Mouse (Mus musculus): ENCODE data around the gene Nfic.

Gene Nfic

DNA sequence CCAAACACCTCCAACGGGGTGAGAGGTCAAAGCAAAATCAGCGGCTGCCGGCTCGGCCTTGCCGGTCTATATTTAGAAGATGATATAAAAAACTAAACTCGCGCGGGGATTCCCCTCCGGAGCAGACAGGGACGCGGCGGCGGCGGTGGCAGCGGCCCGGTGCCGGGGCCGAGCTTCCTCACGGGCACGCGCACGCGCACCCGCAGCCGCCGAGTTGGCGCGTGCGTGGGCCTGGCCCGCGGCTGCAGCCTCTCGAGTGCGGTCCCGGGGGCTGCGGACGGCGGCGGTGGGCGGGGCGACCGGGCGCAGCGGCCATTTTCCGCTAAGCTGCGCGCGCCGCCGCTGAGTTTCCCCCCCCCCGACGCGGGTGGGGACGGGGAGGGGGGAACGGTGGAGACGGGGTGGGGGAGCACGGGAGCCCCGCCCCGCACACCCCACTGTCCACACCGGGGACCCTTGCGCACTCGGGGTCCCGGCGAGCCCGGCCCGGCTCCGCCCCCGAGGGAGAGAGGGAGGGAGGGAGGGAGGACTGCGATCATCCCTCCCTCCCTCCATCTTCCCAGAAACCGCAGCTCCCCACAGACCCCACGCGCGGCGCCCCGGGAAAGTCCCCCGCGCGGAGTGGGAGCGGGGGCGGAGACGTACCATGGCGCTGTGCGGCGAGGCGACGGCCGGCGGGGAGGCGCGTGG is 25.1 kb downstream of the Nfic start:
- peak; percentile 74 to 79 for DNase-seq (ENCODE audit: low spot score in 2 of 2)

- DNase-seq (ENCODE audit: low spot score in 2 of 2): peak; percentile 80
Measured at GRCm38 (mm10) chr10:81429605-81430061, 25.8 kb downstream of the Nfic start.

DNA sequence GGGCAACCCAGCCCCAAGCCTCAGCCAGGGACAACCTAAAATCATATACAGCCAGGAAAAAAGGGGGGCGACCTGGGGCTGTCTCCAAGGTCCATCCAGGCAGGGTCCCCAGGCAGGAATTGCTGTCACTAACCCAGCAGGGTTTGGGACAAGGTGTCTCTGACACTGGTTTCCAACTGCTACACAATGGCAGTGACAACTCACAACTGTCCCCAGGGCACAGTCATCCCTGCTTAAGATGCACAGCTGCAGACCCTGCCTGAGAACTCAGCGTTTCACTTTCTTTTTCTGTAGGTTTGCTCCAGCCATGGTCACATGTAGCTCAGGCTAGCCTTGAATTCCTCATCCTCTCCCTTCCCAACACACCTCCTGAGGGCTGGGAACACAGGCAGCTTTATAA is 26.3 kb downstream of the Nfic start:
- DNase-seq (ENCODE audit: low spot score in 2 of 2): peak in 1 of 2 experiments; percentile 17

DNA sequence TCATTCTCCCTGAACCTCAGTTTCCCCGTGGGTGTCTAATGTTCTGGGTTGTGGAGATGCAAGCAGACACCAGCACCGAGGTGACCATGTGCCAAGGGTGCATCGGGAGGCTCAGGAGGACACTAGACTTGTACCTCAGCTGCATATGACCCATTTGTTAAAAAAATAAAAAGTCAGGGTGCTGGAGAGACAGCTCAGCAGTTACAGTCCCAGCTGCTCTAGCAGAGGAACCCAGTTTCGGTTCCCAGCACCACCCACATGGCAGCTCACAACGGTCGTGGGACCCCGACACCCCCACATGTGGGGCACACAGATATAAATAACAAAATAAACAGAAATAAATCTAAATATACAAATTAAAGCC is 26.9 kb downstream of the Nfic start:
- DNase-seq (ENCODE audit: low spot score in 2 of 2): peak in 1 of 2 experiments; percentile 17

GRCm38 (mm10) chr10:81427804-81428506 is 27.5 kb downstream of the Nfic start:
- peak; percentile 18 to 51 for DNase-seq (ENCODE audit: low spot score in 2 of 2)

DNA sequence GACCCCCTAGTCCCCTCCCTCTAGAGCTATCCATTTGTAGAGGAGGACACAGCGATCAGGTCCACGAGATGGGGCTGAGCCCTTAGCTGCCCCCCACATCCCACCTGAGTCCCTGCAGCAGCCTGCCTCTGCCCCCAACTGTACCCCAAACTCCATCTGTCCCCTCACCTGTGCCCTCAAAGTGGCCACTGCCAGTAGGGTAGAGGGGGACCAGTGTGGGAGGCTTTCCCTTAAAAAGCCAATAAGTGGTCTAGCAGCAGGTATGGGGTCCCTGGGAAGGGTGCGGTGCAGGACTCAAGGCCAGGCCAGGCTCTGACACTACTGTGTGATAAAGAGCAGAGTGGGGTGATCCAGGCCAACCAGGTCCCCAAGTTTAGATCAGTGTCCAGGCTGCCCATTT is 28.1 kb downstream of the Nfic start:
- peak; percentile 16 to 53 for DNase-seq (ENCODE audit: low spot score in 2 of 2)

DNA sequence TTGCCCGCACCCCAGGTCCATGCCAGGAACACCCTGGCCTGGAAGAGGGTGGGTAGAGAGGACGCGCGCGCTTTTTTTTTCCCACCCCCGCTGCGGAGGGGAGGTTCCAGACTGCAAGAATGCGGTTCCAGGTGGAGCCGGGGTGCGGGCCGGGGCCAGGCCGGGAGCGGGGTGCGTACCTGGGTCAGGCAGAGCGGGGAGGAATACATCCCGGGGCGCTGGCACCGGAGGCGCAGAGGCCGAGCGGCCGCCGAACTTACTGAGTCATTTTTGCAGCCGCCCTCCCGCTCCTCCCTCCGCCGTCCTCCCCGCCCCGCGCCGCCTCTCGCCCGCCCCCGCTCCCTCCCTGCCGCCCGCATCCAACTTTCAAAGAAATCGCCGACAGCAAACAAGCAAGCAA is 28.5 kb downstream of the Nfic start:
- peak; percentile 67 to 74 for DNase-seq (ENCODE audit: low spot score in 2 of 2)

GRCm38 (mm10) chr10:81426081-81426671 is 29.3 kb downstream of the Nfic start:
- peak; percentile 21 to 59 for DNase-seq (ENCODE audit: low spot score in 2 of 2)

GRCm38 (mm10) chr10:81425236-81425850 is 30.1 kb downstream of the Nfic start:
- DNase-seq (ENCODE audit: low spot score in 2 of 2): peak; percentile 44 to 58

- DNase-seq (ENCODE audit: low spot score in 2 of 2): peak; percentile 44 to 64
Measured at GRCm38 (mm10) chr10:81424246-81425051, 31.0 kb downstream of the Nfic start.

- no peak for DNase-seq (ENCODE audit: low spot score in 2 of 2)
Measured at GRCm38 (mm10) chr10:81423476-81424245, 31.8 kb downstream of the Nfic start.

- DNase-seq (ENCODE audit: low spot score in 2 of 2): peak; percentile 16 to 54
Measured at GRCm38 (mm10) chr10:81422661-81423217, 32.7 kb downstream of the Nfic start.

- peak; percentile 16 to 60 for DNase-seq (ENCODE audit: low spot score in 2 of 2)
Measured at GRCm38 (mm10) chr10:81422191-81422590, 33.2 kb downstream of the Nfic start.

GRCm38 (mm10) chr10:81421797-81422100 is 33.7 kb downstream of the Nfic start:
- peak in 1 of 2 experiments; percentile 15 for DNase-seq (ENCODE audit: low spot score in 2 of 2)

GRCm38 (mm10) chr10:81421041-81421796 is 34.2 kb downstream of the Nfic start:
- peak in 1 of 2 experiments; percentile 52 for DNase-seq (ENCODE audit: low spot score in 2 of 2)

DNA sequence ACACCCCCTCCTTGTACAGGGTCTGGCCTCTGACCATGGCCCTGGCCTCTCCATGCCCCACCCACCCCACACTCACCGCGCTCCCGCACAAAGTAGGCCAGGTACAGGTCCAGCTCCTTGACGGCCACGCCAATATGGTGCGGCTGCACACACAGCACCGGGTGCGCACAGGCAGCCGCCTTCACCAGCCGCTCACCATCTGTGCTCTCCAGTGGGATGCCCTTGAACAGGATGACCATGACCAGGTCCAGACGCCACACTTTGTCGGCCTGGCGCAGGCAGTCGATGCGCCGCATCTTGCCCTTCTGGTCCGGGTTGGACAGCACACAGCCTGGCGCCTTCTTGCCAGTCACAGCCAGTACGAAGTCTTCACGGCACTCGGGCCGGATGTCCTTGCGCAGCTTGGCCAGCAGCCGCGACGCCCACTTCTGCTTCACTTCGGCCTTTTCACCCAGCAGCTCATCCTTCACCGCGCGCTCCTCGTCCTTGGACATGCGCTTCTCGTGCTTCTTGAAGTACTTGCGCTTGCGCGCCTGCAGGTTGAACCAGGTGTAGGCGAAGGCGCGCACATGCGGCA is 35.2 kb downstream of the Nfic start:
- peak; percentile 19 to 58 for DNase-seq (ENCODE audit: low spot score in 2 of 2)

GRCm38 (mm10) chr10:81419111-81419928 is 36.1 kb downstream of the Nfic start:
- no peak for DNase-seq (ENCODE audit: low spot score in 2 of 2)

DNA sequence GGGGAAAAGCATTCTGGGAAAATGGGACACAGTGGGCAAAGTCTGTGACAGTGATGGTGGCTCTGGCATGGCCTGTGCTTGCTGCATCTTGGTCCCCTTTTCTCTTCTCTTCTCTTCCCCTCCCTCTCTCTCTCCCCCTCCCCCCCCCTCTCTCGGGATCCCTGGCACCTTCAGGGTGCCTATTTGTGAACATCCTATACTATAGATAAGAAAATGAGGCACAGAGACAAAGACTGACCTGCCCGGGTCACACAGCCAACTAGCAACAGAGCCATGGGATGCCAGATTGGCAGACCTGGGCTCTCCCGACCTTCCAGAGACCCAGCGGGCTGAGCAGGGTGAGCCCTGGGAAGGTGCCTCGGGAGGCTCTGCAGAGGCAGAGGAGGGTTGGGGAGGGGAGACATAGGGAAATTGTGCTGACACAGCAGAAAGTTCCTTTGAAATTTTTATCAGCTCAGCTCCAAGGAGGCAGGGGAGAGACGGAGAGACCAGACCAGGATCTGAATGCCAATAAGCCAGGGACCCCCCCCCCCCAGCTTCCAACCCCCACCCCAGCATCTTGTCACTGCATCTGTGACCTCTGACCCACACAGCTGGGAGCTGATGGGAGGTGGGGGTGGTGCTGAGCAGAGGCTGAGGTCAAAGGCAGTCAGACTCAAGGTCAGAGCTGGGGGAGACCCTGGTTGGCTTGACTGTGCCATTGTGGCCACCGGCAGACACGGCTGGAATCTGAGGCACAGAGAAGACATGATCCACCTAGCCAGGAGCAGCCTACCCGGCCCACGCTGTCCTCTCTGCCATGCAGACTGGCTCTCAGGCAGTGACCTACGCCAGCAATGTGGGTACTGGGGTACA is 37.0 kb downstream of the Nfic start:
- DNase-seq (ENCODE audit: low spot score in 2 of 2): no peak
